Mouse (Mus musculus): ENCODE data around the gene Clk4. TPM values are rescaled to one million over a fixed set of nuclear protein-coding genes. Genes with fewer than 3 reads are reported as not detected.

The Clk4 gene
- total RNA-seq, 2 experiments from 2014 or later = 117 to 186 TPM

GRCm38 (mm10) chr11:51303981-51304553 lies 42.5 kb downstream of the Clk4 start:
- no peak for ATAC-seq (replicated peaks; ENCODE audit: low FRiP score, poor library complexity, severe bottlenecking)

GRCm38 (mm10) chr11:51308306-51308705 lies 46.8 kb downstream of the Clk4 start:
- ATAC-seq (replicated peaks; ENCODE audit: low FRiP score, poor library complexity, severe bottlenecking) = no peak

- no peak for ATAC-seq (replicated peaks; ENCODE audit: low FRiP score, poor library complexity, severe bottlenecking)
These were observed 50.3 kb downstream of the Clk4 start for GRCm38 (mm10) chr11:51311846-51312245.

GRCm38 (mm10) chr11:51315991-51316810 lies 54.7 kb downstream of the Clk4 start:
- no peak for ATAC-seq (replicated peaks; ENCODE audit: low FRiP score, poor library complexity, severe bottlenecking)

- ATAC-seq (replicated peaks; ENCODE audit: low FRiP score, poor library complexity, severe bottlenecking) = no peak
These were observed 59.1 kb downstream of the Clk4 start for GRCm38 (mm10) chr11:51320609-51321008.

- no peak for ATAC-seq (replicated peaks; ENCODE audit: low FRiP score, poor library complexity, severe bottlenecking)
These were observed 65.4 kb downstream of the Clk4 start for GRCm38 (mm10) chr11:51326908-51327307.

- ATAC-seq (replicated peaks; ENCODE audit: low FRiP score, poor library complexity, severe bottlenecking) = no peak
These were observed 66.9 kb downstream of the Clk4 start for GRCm38 (mm10) chr11:51328387-51328942.

- ATAC-seq (replicated peaks; ENCODE audit: low FRiP score, poor library complexity, severe bottlenecking) = no peak
These were observed 68.5 kb downstream of the Clk4 start for GRCm38 (mm10) chr11:51329837-51330714.

Other genes with a start within 250 kb of the Clk4 start
- gene Olfr54, start 247.5 kb upstream of the Clk4 start, total RNA-seq (2015; ENCODE audit: low replicate concordance) = not detected in 2 replicates
- gene Olfr54, start 247.5 kb upstream of the Clk4 start, total RNA-seq (2017; ENCODE audit: low replicate concordance) = not detected in 2 replicates
- gene Olfr1375, start 213.6 kb upstream of the Clk4 start, total RNA-seq (2015; ENCODE audit: low replicate concordance) = not detected in 2 replicates
- not detected in 2 replicates for gene Olfr1375, start 213.6 kb upstream of the Clk4 start, total RNA-seq (2017; ENCODE audit: low replicate concordance)
- gene Zfp354a, start 202.5 kb upstream of the Clk4 start, total RNA-seq (2015; ENCODE audit: low replicate concordance) = 0.21 TPM in 1 of 2 replicates, not detected in the other
- not detected in 2 replicates for gene Zfp354a, start 202.5 kb upstream of the Clk4 start, total RNA-seq (2017; ENCODE audit: low replicate concordance)
- not detected in 2 replicates for gene Gm12569, start 41.3 kb upstream of the Clk4 start, total RNA-seq (2015; ENCODE audit: low replicate concordance)
- not detected in 2 replicates for gene Gm12569, start 41.3 kb upstream of the Clk4 start, total RNA-seq (2017; ENCODE audit: low replicate concordance)
- gene BC049762, start 1.3 kb downstream of the Clk4 start, total RNA-seq (2015; ENCODE audit: low replicate concordance) = not detected in 2 replicates
- not detected in 2 replicates for gene BC049762, start 1.3 kb downstream of the Clk4 start, total RNA-seq (2017; ENCODE audit: low replicate concordance)
- not detected in 2 replicates for gene Col23a1, start 28.2 kb downstream of the Clk4 start, total RNA-seq (2015; ENCODE audit: low replicate concordance)
- 0.09 and 0.14 TPM in 2 replicates for gene Col23a1, start 28.2 kb downstream of the Clk4 start, total RNA-seq (2017; ENCODE audit: low replicate concordance)